Mouse (Mus musculus) C2C12 (cell line): Measurements from ENCODE around the gene Lnx1.

Experiments
- CTCF ChIP-seq: IDR thresholded peaks from one replicate; pipeline ENCODE4 v1.5.1; 2011; ENCODE audit not compliant: control insufficient read depth, insufficient read depth, insufficient read length
- FOSL1 ChIP-seq: IDR thresholded peaks from one replicate; pipeline ENCODE4 v1.8.0; 2011; ENCODE audit warnings: mild to moderate bottlenecking, low read length; ENCODE audit not compliant: poor library complexity, insufficient read depth, severe bottlenecking
- MAX ChIP-seq: IDR thresholded peaks from one replicate; pipeline ENCODE4 v1.6.1; 2011; ENCODE audit warnings: mild to moderate bottlenecking, control low read depth
- USF1 ChIP-seq: IDR thresholded peaks from one replicate; pipeline ENCODE4 v1.6.1; 2011; ENCODE audit warnings: low read depth, mild to moderate bottlenecking, control low read depth, moderate library complexity

- no peak for TF ChIP-seq CTCF
- no peak for TF ChIP-seq FOSL1
- TF ChIP-seq MAX: no peak
- TF ChIP-seq USF1: no peak
Observed at GRCm38 (mm10) chr5:74725541-74725940, 22.8 kb upstream of the Lnx1 start.
